Mouse (Mus musculus): Measurements from ENCODE around the gene Amotl2. TPM values are rescaled to one million over a fixed set of nuclear protein-coding genes. Genes with fewer than 3 reads are reported as not detected.

Gene Amotl2
- polyA plus RNA-seq, 1 experiment, result 6.9 TPM

GRCm38 (mm10) chr9:102717886-102718643 lies 1.6 kb downstream of the Amotl2 start:
- under 1% methylated on average over 52 of the region's 52 CpGs for WGBS
- no peak for DNase-seq (ENCODE audit: low read depth, low spot score)

GRCm38 (mm10) chr9:102718676-102719075 lies 2.2 kb downstream of the Amotl2 start:
- WGBS, result under 1% methylated on average over 21 of the region's 21 CpGs
- no peak for DNase-seq (ENCODE audit: low read depth, low spot score)

GRCm38 (mm10) chr9:102719085-102719484 lies 2.6 kb downstream of the Amotl2 start:
- no peak for DNase-seq (ENCODE audit: low read depth, low spot score)
- 28% methylated on average over 4 of the region's 4 CpGs for WGBS

- no peak for DNase-seq (ENCODE audit: low read depth, low spot score)
- WGBS, result 71% methylated on average over 17 of the region's 17 CpGs
These were observed 3.6 kb downstream of the Amotl2 start for GRCm38 (mm10) chr9:102719936-102720566.

- no peak for DNase-seq (ENCODE audit: low read depth, low spot score)
- 68% methylated on average over 18 of the region's 18 CpGs for WGBS
These were observed 4.2 kb downstream of the Amotl2 start for GRCm38 (mm10) chr9:102720567-102721167.

- DNase-seq (ENCODE audit: low read depth, low spot score), result no peak
- WGBS, result 60% methylated on average over 3 of the region's 3 CpGs
These were observed 5.0 kb downstream of the Amotl2 start for GRCm38 (mm10) chr9:102721406-102721978.

- WGBS, result 63% methylated on average over 9 of the region's 9 CpGs
- DNase-seq (ENCODE audit: low read depth, low spot score), result no peak
These were observed 5.6 kb downstream of the Amotl2 start for GRCm38 (mm10) chr9:102722071-102722561.

GRCm38 (mm10) chr9:102722750-102723149 lies 6.3 kb downstream of the Amotl2 start:
- WGBS, result 86% methylated on average over 4 of the region's 4 CpGs
- no peak for DNase-seq (ENCODE audit: low read depth, low spot score)

GRCm38 (mm10) chr9:102723241-102723709 lies 6.8 kb downstream of the Amotl2 start:
- WGBS, result 88% methylated on average over 12 of the region's 12 CpGs
- DNase-seq (ENCODE audit: low read depth, low spot score), result no peak

GRCm38 (mm10) chr9:102723990-102724461 lies 7.6 kb downstream of the Amotl2 start:
- WGBS, result 45% methylated on average over 4 of the region's 4 CpGs
- no peak for DNase-seq (ENCODE audit: low read depth, low spot score)

- 88% methylated on average over 7 of the region's 7 CpGs for WGBS
- DNase-seq (ENCODE audit: low read depth, low spot score), result no peak
These were observed 8.5 kb downstream of the Amotl2 start for GRCm38 (mm10) chr9:102724942-102725341.

GRCm38 (mm10) chr9:102725958-102726654 lies 9.6 kb downstream of the Amotl2 start:
- WGBS, result 6% methylated on average over 22 of the region's 22 CpGs
- no peak for DNase-seq (ENCODE audit: low read depth, low spot score)

GRCm38 (mm10) chr9:102726811-102727210 lies 10.3 kb downstream of the Amotl2 start:
- WGBS, result 67% methylated on average over 3 of the region's 3 CpGs

GRCm38 (mm10) chr9:102727662-102728468 lies 11.4 kb downstream of the Amotl2 start:
- DNase-seq (ENCODE audit: low read depth, low spot score), result no peak
- whole genome bisulfite sequencing, result 87% methylated on average over 25 of the region's 25 CpGs

More at GRCm38 (mm10) chr9:102726811-102727210, 10.3 kb downstream of the Amotl2 start:
- DNase-seq (ENCODE audit: low read depth, low spot score), result no peak

GRCm38 (mm10) chr9:102728469-102728747 lies 11.9 kb downstream of the Amotl2 start:
- WGBS, result 94% methylated on average over 9 of the region's 9 CpGs
- no peak for DNase-seq (ENCODE audit: low read depth, low spot score)

- DNase-seq (ENCODE audit: low read depth, low spot score), result no peak
- 79% methylated on average over 21 of the region's 21 CpGs for WGBS
These were observed 12.8 kb downstream of the Amotl2 start for GRCm38 (mm10) chr9:102729093-102729845.

- 88% methylated on average over 14 of the region's 14 CpGs for WGBS
- no peak for DNase-seq (ENCODE audit: low read depth, low spot score)
These were observed 13.5 kb downstream of the Amotl2 start for GRCm38 (mm10) chr9:102729876-102730413.

GRCm38 (mm10) chr9:102731044-102731471 lies 14.6 kb downstream of the Amotl2 start:
- DNase-seq (ENCODE audit: low read depth, low spot score), result no peak
- 64% methylated on average over 7 of the region's 7 CpGs for WGBS

Measured in large intestine, adult 2 months (tissue).